Mouse (Mus musculus): ENCODE measurements around the gene Gm26727.
"Not testable (repeated sequence)": the region's sequence is repeated elsewhere in the genome, so short reads cannot be mapped to it uniquely, and the experiment has no call there.

Gm26727 gene

GRCm38 (mm10) chr2:67433081-67433480, at the start of gene Gm26727:
Gene Gm26727 (minus strand): TSS chr2:67433181.
- no peak for DNase-seq (ENCODE audit: low read depth)

DNA sequence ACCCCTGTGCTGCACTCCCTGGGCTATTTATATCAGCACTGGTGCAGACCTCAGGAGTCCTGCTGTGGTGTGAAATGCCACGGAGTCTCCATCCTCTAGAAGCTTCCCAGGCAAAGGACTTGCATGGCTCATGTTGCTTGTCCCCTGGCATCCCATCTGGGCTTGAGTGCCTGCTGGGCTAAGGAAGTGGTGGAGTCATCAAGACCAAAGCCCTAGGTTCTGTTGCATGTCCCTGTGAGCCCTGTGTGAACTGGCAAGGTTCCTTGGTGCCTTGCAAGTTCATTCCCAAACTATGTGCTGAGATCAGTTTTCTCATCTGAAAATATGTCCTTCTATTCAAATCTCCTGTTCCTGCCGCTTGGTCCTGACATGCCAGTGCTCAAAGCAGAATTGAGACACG, 48.1 kb upstream of the Gm26727 start:
- no peak for DNase-seq (ENCODE audit: low read depth)

- DNase-seq (ENCODE audit: low read depth), result peak; percentile 17
Observed at GRCm38 (mm10) chr2:67477753-67478152, 44.8 kb upstream of the Gm26727 start.

- DNase-seq (ENCODE audit: low read depth), result not testable (repeated sequence)
Observed at GRCm38 (mm10) chr2:67470030-67470429, 37.0 kb upstream of the Gm26727 start.

- DNase-seq (ENCODE audit: low read depth), result no peak
Observed at GRCm38 (mm10) chr2:67467036-67467435, 34.1 kb upstream of the Gm26727 start.

DNA sequence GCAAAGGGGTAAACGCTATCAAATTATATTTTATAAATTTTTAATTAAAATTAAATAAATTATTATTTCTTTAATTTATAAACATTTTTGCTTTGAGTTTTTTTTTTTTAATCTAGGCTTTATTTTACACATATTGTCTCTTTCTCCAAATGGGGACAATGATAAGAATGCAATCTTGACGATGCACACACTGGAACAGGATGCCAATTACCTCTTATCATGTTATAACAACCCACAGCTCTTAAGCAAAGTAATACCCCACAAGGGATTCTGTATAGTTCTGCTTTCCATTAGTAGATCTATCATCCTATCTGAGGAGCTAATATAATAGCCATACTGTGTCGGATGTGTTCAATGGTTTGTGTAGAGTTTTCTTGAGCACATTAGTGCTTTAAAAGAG, 27.9 kb upstream of the Gm26727 start:
- no peak for DNase-seq (ENCODE audit: low read depth)

DNA sequence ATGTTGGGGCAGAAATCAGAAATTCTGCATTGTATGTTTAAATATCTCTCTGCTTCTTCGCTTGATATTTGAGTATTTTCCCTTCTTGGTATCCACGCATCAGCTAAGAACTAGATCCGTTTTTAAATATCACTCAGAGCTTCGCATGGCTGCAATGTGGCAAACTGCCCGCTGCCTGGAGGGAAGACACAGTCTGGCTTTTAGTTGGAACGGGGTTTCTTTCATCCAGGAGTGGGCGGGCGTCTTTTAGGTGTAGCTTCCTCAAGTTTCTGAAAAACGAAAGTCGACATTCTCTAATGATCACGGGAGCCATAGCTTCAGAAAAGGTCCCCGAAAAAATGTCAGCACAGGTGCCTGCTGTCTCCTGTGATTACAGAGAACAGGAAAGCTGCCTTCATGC, 14.2 kb upstream of the Gm26727 start:
- DNase-seq (ENCODE audit: low read depth), result no peak

GRCm38 (mm10) chr2:67446772-67447171, 13.8 kb upstream of the Gm26727 start:
- DNase-seq (ENCODE audit: low read depth), result no peak

- no peak for DNase-seq (ENCODE audit: low read depth)
Observed at GRCm38 (mm10) chr2:67445780-67446179, 12.8 kb upstream of the Gm26727 start, which contains the start of gene Xirp2. Gene Xirp2 (plus strand): TSS chr2:67446002.

DNA sequence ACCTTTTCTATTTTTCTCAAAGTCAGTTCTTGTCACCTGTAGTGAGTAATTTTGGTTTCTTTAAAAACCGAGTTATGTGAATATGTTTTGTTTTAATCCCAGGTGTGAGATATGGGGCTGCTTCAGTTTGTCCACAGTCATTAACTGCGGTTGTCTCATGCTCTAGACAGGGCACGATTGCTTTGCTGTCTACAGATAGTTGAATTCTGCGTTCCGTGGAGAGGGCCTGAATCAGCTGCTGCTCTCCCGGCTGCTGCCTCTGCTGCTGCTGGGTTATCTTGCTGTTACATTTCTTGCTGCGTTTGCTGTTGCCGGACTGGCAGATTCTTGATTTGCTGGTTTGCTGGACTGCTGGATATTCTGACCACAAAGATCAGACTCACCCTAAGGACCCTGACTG, 5.3 kb upstream of the Gm26727 start:
- no peak for DNase-seq (ENCODE audit: low read depth)

DNA sequence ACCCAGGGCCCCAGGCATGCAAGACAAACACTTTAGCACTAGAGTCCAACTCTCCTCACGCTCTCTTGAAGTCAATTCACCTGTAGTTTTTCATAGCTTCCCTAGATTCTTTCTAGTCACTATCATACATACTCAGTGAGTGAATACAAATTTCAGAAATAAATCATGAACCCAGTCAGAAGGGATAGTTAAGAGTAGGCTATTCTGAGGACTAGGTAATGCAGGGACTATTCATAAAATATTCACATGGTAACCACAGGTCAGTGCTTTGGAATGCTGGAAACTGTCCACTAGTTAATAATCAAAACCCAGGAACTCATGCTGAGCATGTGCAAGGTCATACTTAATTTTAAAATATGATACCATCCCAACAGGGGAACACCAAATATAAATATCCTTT, 10.2 kb downstream of the Gm26727 start:
- DNase-seq (ENCODE audit: low read depth), result no peak

DNA sequence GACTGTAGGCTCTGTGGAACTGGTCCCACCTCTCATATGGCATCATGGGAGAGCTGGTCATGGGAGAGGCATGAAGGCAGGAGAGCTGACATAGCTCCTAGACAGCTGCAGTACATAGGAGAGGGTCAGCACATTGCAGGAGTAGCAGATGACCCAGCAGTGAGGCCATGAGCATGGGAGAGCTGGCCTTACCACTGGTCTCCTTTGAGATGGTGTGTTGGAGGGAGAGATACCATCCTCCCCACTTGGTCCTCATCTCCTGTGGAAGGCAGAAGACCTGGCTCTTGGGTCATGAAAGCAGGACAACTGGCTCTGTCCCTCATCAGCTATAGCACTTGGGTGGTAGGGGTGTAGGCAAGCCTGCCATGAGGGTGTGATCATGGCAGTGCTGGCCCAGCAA, 12.1 kb downstream of the Gm26727 start:
- no peak for DNase-seq (ENCODE audit: low read depth)

- DNase-seq (ENCODE audit: low read depth), result not testable (repeated sequence)
Observed at GRCm38 (mm10) chr2:67413425-67413824, 19.6 kb downstream of the Gm26727 start, which contains the start of gene Gm21830. Gene Gm21830 (plus strand): TSS chr2:67413725.
